Mouse (Mus musculus): ENCODE results near the gene Ecd.
"Not testable (repeated sequence)": the region's sequence is repeated elsewhere in the genome, so short reads cannot be mapped to it uniquely, and the experiment has no call there.

Gene Ecd

GRCm38 (mm10) chr14:20328474-20328873 is 19.4 kb downstream of the Ecd start:
- no peak for DNase-seq (ENCODE audit: low read depth, low spot score)

- no peak for DNase-seq (ENCODE audit: low read depth, low spot score)
Observed at GRCm38 (mm10) chr14:20324196-20324595, 23.7 kb downstream of the Ecd start.

- no peak for DNase-seq (ENCODE audit: low read depth, low spot score)
Observed at GRCm38 (mm10) chr14:20319420-20319819, 28.5 kb downstream of the Ecd start.

- DNase-seq (ENCODE audit: low read depth, low spot score), result no peak
Observed at GRCm38 (mm10) chr14:20315137-20315536, 32.8 kb downstream of the Ecd start.

GRCm38 (mm10) chr14:20305085-20305484 is 42.8 kb downstream of the Ecd start:
- DNase-seq (ENCODE audit: low read depth, low spot score), result not testable (repeated sequence)

DNA sequence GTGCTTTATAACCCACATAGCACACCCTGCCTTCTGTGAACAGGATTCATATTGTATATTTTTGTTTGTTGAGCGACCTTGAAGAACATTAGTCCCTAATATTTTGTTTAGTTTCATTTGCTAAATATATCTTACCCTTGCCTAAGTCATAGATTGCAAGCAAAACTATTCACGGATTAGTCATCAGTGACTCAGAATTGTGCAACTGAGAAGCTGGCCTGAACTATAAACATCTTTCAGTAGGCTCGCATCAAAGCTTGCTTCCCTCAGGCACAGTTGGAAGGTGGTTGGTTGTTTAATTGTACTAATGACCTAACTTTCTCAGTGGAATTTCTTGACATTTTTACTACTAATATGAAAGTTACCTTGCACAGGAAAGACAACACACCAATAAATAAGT is 49.8 kb downstream of the Ecd start:
- no peak for DNase-seq (ENCODE audit: low read depth, low spot score)

DNA sequence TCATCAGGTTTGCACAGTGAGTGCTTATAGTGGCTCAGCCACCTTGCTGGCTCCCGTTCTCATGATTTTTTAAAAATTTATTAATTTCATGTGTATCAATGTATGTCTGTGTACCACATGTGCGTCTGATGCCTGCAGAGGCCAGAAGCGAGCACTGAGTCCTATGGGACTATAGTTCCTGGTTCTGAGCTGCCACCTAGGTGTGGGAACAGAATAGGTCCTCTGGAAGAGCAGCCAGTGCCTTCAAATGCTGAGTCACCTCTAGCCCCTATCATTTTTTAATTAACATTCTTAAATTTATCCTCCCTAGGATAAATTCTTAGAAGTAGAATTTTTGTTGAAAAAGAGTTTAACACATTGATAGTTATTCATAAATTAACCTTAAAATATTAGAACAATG is 50.3 kb downstream of the Ecd start:
- no peak for DNase-seq (ENCODE audit: low read depth, low spot score)

- DNase-seq (ENCODE audit: low read depth, low spot score), result no peak
Observed at GRCm38 (mm10) chr14:20294947-20295346, 53.0 kb downstream of the Ecd start.

GRCm38 (mm10) chr14:20294117-20294892 is 53.6 kb downstream of the Ecd start, which contains the start of gene Nudt13:
Nudt13 (plus strand) TSS chr14:20294697.
- peak; percentile 78 for DNase-seq (ENCODE audit: low read depth, low spot score)

GRCm38 (mm10) chr14:20291391-20291790 is 56.5 kb downstream of the Ecd start:
- DNase-seq (ENCODE audit: low read depth, low spot score), result no peak

All from c-Kit-negative CD71-positive TER-119-positive erythroid progenitor cells, embryonic 14.5 days (primary cell).